Mouse (Mus musculus): ENCODE results near the gene Dld. TPM values are rescaled to one million over a fixed set of nuclear protein-coding genes. Genes with fewer than 3 reads are reported as not detected.
A peak's percentile ranks its signal among the peaks of the same experiment; 100 is the strongest.

Gene Dld
- total and polyA plus RNA-seq, 3 experiments, result 61.2 to 109 (median 79.8) TPM

DNA sequence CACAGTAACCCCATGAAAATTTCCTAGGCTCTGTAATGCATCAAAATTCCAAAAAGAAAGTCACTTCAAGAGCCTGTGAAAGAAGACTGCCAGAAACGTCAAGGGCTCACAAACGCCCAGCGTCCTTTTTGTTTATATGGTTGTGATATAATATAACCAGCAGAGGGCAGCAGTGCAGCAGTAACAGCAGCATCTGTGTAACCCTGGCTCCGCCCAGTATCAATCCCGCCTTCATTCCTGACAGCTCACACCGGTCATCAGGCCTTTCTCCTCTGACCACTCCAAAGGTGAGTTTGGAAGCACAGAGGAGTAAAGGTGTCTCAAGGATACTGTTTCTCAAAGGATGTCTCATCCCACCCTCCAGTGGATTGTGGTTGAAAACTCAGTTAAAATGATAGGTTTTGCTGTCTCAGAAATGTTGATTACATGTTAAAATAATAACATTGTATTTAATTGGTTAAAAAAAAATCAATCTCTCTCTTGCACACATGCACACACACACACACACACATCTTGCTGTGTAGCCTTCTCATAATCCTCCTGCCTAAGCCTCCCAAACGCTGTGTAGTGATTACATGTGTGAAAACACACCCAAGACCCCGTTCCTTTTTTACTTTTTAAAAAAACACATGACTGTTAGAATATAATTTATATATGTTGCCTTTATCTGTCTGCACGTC lies 23.5 kb upstream of the Dld start:
- TF ChIP-seq POLR2A (IDR thresholded peaks at IDR 0.05; ENCODE audit: low read depth, low read length) (no peak), MAX (IDR thresholded peaks at IDR 0.05; ENCODE audit: low read length) (no peak), SMC3 (IDR thresholded peaks at IDR 0.05; ENCODE audit: low read depth, low read length) (peak; percentile 78), JUND (conservative IDR thresholded peaks at IDR 0.05; ENCODE audit: low read depth, low read length) (0 out of 2 replicates have a peak, but pooled peaks have one; percentile 34), TBP (conservative IDR thresholded peaks at IDR 0.05; ENCODE audit: low read depth, low read length) (no peak), UBTF (IDR thresholded peaks at IDR 0.05; ENCODE audit: low read depth, low read length) (no peak), USF1 (IDR thresholded peaks at IDR 0.05; ENCODE audit: low read depth, low read length) (no peak), NRF1 (IDR thresholded peaks at IDR 0.05; ENCODE audit: low read depth, low read length) (no peak), MYC (IDR thresholded peaks at IDR 0.05; ENCODE audit: low read depth, low read length) (no peak), ZC3H11A (IDR thresholded peaks at IDR 0.05; ENCODE audit: low read depth, low read length) (peak; percentile 51), MAZ (IDR thresholded peaks at IDR 0.05; ENCODE audit: low read depth, low read length) (0 out of 2 replicates have a peak, but pooled peaks have one; percentile 41), KAT2A (IDR thresholded peaks at IDR 0.05; ENCODE audit: insufficient replicate concordance, low read length) (no peak), CTCF (conservative IDR thresholded peaks at IDR 0.05 in 1 of 2, IDR thresholded peaks at IDR 0.05 in 1 of 2; ENCODE audit: low read depth in 2 of 2, low read length in 2 of 2) (peak; percentile 50 to 85), RAD21 (IDR thresholded peaks at IDR 0.05; ENCODE audit: low read depth, low read length) (peak; percentile 94), BHLHE40 (IDR thresholded peaks at IDR 0.05; ENCODE audit: low read depth, low read length) (no peak), GABPA (IDR thresholded peaks at IDR 0.05; ENCODE audit: insufficient replicate concordance, low read depth, low read length) (no peak), CHD2 (IDR thresholded peaks at IDR 0.05; ENCODE audit: low read length) (no peak), HCFC1 (IDR thresholded peaks at IDR 0.05; ENCODE audit: low read depth, low read length) (no peak), SIN3A (IDR thresholded peaks at IDR 0.05; ENCODE audit: low read length) (0 out of 2 replicates have a peak, but pooled peaks have one; percentile 41), MXI1 (IDR thresholded peaks at IDR 0.05; ENCODE audit: low read depth, low read length) (no peak), NELFE (IDR thresholded peaks at IDR 0.05; ENCODE audit: low read depth, low read length) (peak; percentile 45; the same call in 1 of the 2 replicates), ELF1 (IDR thresholded peaks at IDR 0.05; ENCODE audit: low read depth, low read length) (no peak), E2F4 (IDR thresholded peaks at IDR 0.05; ENCODE audit: insufficient replicate concordance, low read depth, low read length) (no peak), ZNF384 (IDR thresholded peaks at IDR 0.05; ENCODE audit: low read depth, low read length) (peak; percentile 19; the same call in 1 of the 2 replicates), IRF4 (IDR thresholded peaks at IDR 0.05; ENCODE audit: low read depth, low read length) (peak; percentile 42; the same call in 1 of the 2 replicates), EP300 (IDR thresholded peaks at IDR 0.05; ENCODE audit: low read length) (no peak)
- H3K79me2 ChIP-seq (replicated peaks; ENCODE audit: control insufficient read depth, extremely low read depth, insufficient read depth, poor library complexity, severe bottlenecking), result no peaks in the 10 kb centered on the region
- H3K4me2 ChIP-seq (ENCODE audit: insufficient read depth, low read depth, poor library complexity, severe bottlenecking), result peak overlapping the region; percentile 74
- no peaks in the 10 kb centered on the region for H3K9me3 ChIP-seq (replicated peaks; ENCODE audit: low read length)
- no peak overlapping the region for H3K27ac ChIP-seq (ENCODE audit: insufficient read depth, low read depth)
- H3K9ac ChIP-seq (ENCODE audit: insufficient read depth, low read depth), result no peak overlapping the region
- peak; percentile 84 for DNase-seq (ENCODE audit: extremely low read depth)
- peaks cover 3 to 10% of the 10 kb centered on the region in 2 experiments; a peak in 2 of 4 replicates for H3K4me1 ChIP-seq (ENCODE audit: control insufficient read depth in 1 of 2, insufficient read depth in 2 of 2)
- no peaks in the 10 kb centered on the region for H3K36me3 ChIP-seq (replicated peaks in 1 of 2; ENCODE audit: control insufficient read depth in 1 of 2, insufficient read depth in 1 of 2, low read length in 1 of 2)
- H3K4me3 ChIP-seq (replicated peaks in 1 of 3; ENCODE audit: low read depth in 2 of 3, low read length in 2 of 3, poor library complexity in 1 of 3), result no peak overlapping the region
- H3K27me3 ChIP-seq (replicated peaks), result no peaks in the 10 kb centered on the region
- in situ Hi-C loops (cut with MboI; ENCODE audit: low pct_ligation_motif_present, low pct_unique_long_range_greater_than_20kb, low sequenced_read_pairs) (no loop called here), dilution Hi-C loops (cut with MboI; ENCODE audit: extremely low pct_ligation_motif_present, extremely low pct_unique_long_range_greater_than_20kb, low sequenced_read_pairs) (no loop called here)

Data from CH12.LX (cell line).